Mouse (Mus musculus) testis, adult 2 months (tissue): ENCODE data around the gene Aig1.

Experiments
- CTCF ChIP-seq: fragments of 200-500 bp; IDR thresholded peaks from 2 replicates; pipeline ENCODE4 v1.5.1; 2012; ENCODE audit warnings: low read depth, mild to moderate bottlenecking, inconsistent platforms, low read length, moderate library complexity; ENCODE audit not compliant: control insufficient read depth, insufficient read depth, insufficient replicate concordance
- POLR2A ChIP-seq: fragments of 200-500 bp; IDR thresholded peaks from 2 replicates; pipeline ENCODE4 v1.6.1; 2012; ENCODE audit warnings: low read depth, mild to moderate bottlenecking, inconsistent platforms, low read length, moderate library complexity; ENCODE audit not compliant: control insufficient read depth

DNA sequence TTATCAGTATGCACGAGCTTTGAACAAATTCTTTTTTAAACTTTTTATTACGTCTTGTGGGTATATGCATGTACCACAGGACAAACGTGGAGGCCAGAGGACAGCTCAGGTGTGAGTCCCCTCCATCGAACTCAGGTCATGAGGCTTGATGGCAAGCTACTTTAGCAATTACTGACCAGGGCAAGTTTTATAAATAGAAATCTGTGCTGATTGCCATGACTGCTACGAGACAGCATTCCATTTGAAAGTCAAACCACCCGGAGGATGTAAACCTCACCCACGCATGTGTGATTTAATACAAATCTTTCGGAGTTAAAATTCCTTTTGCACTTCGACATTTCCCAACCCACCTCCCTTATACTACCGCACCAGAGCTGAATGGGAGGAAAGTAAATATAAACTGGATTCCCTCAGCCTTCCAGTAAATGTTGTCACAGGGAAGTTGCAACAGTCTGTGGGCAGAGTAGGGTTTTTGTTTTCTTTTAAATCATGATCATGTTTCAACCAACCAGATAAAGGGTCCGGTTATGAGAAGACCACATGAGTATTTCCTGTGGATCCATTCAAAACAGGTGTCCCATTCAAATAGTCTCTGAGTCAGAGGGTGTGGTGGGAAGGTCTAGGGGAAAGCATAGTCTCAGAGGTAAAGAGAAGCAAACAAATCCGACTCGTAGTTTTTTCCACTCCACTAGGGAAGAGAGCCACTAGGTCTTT is 699 bp upstream of the Aig1 start:
- TF ChIP-seq POLR2A (no peak), CTCF (no peak)
